Mouse (Mus musculus) hematopoietic stem cell, adult 5-6 weeks (primary cell): Measurements from ENCODE around the gene Unc45a. TPM values are rescaled to one million over a fixed set of nuclear protein-coding genes. Genes with fewer than 3 reads are reported as not detected.

Source experiments
- ATAC-seq, 2 experiments: fragments of 125-278 bp in 1 of 2; replicated peaks in 1 of 2; 2 replicates each; pipeline ENCODE4 v1.8.0; 2016 to 2017; ENCODE audit warnings: inconsistent platforms in 2 of 2, mild to moderate bottlenecking in 2 of 2, moderate number of reproducible peaks in 2 of 2, low read depth in 1 of 2, moderate TSS enrichment in 1 of 2; ENCODE audit not compliant: low FRiP score in 2 of 2, poor library complexity in 2 of 2, severe bottlenecking in 2 of 2, insufficient read depth in 1 of 2, low TSS enrichment in 1 of 2
- total RNA-seq: library from RNA; stranded (forward); fragments of 172-1452, 232-1000 nt; gene quantifications from 2 replicates; pipeline ENCODE4 v1.2.3, GENCODE M21; 2017

Gene Unc45a
- 14.4 and 24.5 TPM in 2 replicates for total RNA-seq

DNA sequence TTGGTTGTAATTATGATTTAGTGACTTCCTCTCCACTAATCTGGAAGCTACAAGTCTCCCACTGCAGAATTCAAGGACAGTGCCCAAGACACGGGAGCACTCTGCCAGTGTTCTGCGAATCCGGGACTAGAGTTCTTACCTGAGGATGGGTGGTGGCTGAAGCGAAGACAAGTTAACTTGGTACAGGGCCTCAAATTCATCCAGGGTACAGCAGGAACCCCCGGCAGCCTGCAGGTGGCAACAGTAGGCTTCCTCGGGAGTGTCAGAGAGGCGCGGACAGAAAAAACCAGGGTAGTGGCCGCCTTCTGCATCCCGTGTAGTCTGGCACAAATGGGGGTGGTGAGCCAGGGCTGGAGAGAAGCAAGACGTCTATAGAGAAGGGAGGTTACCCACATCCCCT, at the start of gene Unc45a:
Gene Unc45a, minus strand, starts transcription at position 213 of the 400 bp plus-strand sequence.
- peak; percentile 52 to 72 for ATAC-seq

DNA sequence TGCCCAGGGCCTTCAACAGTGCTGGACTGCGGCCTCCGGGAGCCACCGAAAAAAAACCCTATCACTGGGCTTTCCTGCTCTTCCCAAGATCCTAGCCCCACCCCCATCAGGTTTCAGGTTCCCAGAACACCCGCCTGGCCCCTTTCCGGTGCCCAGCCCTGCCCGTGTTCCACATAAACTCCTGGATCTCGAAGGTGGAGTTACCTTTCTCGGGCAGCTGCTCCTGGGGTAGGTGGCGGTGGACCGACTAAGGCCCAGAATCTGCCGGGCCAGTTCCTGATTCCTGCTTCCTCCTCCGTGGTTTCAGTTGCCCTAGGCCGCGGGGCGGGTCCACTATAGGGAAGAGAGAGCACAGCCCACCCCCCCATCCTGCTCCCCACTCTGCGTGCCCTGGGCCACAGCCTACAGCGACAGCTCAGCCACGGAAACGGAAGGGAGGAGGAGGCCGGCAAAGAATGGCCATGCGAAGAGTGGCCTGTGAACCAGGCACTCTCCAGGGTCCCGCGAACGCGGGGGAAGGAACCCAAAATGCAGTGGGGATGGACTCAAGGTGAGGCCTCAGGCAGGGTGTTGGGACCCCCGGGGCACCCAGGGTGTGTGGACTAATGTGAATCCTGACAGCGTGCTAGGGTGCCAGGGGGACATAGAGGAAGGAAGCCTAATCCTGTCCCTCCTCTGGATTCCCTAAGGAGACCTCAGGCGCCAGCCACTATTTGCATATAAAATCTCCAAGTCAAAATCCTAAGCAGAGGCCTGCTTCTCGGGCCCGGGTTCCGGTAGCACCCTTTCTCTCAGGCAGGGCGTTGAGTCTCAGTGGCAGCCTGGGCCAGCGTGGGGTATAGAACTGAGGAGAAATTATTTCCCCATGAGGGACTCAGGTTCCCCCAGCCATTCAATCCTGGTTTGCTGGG, 47.1 kb upstream of the Unc45a start, which contains the start of gene Fes:
Gene Fes, minus strand, starts transcription at position 314 of the 911 bp plus-strand sequence.
- peak; percentile 55 to 59 for ATAC-seq

DNA sequence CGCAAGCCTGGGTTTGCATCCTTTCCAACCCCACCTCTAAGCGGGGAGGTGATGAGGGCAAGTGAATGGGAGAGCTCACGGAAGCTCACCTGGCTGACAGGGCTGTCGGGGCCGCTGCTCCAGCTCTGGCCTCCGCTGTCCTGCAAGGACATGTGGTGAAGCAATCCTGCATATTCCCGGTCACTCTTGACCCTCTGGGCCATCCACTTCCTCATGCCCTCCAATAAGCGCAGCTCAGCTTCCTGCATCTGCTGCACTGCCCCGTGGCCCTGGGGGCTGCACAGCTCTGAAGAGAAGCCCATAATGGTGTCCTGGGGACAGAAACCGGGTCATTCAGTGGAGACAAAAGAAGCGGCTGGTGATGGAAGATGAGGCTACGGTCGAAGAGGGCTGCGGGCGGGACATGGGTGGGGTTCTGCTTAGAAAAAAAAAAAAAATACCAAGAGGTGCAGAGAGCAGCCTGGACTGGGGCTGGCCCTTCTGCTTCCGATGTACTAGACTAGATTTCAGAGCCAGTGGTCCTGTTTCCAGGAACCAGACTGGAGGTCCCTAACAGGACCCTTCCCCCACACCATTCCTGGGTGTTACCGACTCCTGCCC, 46.3 kb upstream of the Unc45a start:
- ATAC-seq, result 0 out of 4 replicates have a peak, but pooled peaks of 1 of the 2 experiments have one; percentile 2

DNA sequence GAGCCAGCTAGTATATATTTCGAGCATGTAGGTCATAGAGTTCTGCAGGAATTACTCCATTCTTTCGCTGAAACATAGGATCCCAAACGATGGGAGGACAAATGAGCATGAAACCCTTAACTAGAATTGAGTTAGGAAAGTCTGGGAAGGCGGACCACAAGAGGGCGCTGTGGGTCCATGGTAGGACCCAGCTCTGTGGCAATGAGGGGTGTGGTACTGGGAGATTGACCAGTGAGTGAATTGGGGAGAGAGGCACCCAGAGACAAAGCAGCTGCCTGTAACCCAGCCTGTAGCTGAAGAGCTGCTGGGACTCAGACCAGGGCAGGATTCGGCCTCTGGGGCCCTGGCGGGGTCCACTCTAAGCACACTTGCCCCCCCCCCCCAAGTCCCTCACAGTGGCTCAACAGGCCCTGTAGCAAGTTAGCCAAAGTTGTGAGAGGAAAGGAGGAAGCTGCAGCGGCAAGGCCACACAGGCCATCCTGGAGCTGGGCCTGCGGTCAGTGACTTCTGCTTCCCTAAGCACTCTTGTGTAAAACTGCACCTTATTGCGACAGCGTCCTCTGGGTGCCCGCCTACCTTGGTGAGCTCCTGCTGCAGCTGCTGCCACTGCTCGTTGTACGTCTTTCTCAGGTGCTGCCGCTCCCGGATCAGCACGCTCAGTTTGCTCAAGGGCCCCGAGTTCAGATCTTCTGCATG, 45.6 kb upstream of the Unc45a start:
- ATAC-seq, result peak; percentile 84 to 85

DNA sequence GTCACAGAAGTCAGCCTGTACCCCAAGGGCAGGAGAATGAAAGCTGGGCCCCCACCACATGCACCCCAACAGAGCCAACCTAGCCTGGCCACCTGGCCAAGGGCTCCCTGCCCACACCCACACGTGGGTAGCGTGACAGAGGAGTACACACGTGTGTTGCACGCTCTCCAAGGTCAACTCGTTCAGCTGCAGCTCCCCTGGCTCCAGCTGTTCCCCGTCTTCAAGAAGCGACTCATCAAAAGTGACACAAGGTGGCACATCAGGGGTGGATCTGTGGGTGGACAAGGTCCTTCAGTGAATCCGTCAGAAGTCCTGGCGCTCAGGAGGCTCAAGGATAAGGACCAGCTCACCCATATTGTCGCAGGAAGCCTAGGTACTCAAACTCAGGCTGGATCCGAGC, 42.1 kb upstream of the Unc45a start:
- no peak for ATAC-seq

DNA sequence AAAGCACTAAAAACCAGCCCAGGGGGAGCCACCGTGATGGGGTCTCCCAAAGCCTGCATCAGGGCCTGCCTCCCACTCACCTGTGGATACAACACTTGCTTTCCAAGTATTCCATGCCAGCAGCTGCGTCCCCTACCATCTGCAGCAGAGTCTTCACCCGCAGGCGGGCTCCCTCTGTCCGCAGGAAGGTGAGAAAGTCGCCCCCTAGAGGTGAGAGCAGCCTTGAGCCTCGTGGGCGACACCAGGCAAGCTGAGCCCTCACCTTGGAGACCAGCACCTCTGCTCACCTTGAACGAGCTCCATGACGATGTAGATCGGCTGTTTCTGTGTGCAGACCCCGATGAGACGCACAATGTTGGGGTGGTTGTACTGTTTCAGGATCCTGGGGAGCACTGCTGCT, 38.7 kb upstream of the Unc45a start:
- ATAC-seq, result peak in 1 of 2 experiments; percentile 46; a peak in 1 of 4 replicates

DNA sequence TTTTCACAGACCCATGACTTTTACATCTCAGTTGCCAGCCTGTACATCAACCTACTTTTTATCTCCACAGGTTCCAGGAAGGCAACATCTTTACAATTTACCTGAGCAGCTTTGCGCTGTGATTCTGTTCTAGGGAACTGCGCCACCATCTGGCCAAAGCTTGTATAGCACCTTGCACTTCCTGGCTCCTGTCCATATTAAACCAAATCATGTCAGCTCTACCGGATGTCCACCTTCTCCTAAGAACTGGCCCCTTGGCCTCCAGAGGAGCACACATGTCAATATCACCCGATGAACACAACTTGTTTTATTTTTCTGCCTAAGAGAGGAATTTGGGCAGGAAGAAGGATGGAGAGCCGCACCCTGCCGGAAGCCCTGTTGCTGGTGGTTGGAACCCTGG, 36.7 kb upstream of the Unc45a start:
- ATAC-seq, result no peak; a peak in 1 of 4 replicates

DNA sequence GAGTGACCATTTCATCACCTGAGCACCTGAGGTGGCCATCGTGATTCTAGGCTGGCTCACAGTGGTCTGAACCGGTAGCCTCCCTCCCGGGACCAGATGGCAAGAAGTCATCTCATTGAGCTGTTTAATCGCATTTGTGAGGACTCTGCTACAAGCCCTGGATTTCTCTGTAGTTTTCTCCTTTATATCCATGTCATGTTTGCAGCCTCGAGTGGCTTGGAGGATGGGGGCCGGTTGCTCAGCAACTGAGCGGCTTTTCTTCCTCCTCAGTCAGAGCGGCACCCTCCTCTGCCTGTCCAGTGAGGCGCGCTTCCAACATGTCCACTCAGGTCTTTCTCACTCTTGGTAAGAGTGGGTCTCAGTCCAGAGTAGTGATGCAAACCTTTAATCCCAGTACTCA, 35.4 kb upstream of the Unc45a start:
- no peak for ATAC-seq

DNA sequence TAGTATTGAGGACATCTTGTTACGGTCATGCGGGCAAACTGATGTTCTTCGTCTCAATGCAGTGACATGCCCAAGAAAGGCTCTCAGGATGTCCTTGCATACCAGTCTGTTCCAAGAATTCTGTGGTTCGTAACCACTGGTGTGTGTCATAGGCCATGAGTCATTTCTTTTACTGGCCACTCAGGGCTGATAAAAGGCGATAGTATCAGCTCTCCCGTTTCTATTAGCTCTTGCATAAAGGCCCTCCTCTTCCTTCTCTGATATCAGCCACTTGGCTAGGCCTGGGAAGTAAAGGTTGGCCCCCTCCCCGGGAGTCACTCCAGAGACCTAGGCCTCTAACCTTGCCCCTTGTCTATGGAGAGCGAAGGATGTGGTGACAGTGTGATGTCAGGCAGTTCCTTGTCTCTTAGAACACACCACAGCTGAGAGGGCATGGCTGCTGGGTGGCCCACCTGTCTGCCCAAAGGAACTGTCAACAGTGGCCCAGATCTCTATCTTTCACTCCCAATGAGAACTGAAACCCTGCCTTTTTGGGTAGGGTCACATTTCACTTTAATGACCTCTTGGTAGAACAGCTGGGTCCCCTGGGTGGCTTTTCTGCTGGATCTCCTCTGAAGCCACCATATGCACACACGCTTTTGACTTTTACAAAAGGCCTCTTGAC, 34.7 kb upstream of the Unc45a start:
- peak in 1 of 2 experiments; percentile 8; a peak in 1 of 4 replicates for ATAC-seq

DNA sequence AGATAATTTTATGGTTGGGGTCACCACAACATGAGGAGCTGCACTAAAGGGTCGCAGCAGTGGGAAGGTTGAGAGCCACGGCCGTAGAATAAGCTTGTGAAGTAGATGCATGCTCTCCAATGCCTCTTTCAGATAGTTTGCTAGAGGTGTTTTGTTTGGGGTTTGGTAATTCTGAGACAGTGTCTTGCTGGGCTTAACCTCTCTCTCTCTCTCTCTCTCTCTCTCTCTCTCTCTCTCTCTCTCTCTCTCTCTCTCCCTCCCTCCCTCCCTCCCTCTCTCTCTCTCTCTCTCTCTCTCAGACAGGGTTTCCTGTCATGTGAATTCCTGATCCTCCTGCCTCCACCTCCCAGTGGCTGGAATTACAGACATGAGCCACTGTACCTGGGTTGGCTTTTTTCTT, 33.9 kb upstream of the Unc45a start:
- ATAC-seq, result no peak

DNA sequence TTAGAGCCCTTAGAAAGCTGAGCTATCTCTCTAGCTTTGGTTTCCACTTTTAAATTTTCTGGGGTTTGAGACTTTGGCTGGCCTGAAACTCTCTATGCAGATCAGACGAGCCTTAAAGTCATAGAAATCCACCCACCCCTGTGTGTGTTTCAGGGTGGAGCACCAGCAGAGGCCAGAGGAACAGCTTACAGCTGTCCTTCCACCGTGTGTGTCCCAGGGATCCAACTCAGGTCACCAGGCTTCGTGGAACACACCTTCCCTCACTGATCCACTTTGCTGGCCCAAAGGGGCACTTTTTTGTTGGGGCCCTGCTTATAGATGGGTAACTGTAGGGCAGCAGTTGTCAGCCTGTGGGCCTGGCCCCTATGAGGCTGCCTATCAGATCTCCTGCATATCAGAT, 33.5 kb upstream of the Unc45a start:
- ATAC-seq, result no peak

DNA sequence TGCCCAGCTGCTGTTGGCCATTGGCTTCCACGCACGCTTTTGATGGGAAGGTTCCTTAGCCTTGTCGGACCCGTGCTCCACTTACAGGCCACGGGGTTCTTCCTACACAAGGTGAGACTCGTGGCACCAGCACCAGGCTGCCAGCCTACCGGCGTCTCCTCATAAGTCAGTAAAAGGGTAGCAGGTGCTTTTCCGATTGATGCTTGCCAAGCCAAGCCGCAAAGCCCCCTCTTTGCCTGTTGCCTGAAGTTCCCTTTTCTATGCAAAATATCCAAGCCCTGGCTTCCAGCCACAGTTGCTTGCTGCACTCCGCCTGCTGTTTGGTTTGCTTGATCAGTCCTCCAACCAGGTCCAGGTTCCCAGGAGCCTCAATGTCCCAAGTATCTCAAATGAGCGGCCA, 33.0 kb upstream of the Unc45a start:
- peak; percentile 52 to 57 for ATAC-seq

DNA sequence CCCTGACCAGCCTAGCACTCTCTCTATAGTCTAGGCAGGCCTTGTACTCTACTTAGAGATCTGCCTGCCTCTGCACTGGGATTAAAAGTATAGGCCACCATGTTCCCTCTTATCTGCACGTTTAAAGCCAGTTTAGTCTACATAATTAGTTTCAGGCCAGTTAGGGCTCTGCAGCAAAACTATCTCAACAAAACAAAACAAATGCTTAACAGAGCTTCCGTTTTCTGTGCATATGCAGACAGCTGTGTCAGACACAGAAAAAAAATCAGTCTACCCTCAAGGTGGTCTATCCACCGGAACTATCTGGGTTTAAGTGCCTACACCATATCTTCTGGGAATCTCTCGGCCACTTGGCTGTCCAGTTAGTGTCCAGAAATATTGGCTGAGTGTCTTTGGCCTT, 32.5 kb upstream of the Unc45a start:
- ATAC-seq, result no peak

DNA sequence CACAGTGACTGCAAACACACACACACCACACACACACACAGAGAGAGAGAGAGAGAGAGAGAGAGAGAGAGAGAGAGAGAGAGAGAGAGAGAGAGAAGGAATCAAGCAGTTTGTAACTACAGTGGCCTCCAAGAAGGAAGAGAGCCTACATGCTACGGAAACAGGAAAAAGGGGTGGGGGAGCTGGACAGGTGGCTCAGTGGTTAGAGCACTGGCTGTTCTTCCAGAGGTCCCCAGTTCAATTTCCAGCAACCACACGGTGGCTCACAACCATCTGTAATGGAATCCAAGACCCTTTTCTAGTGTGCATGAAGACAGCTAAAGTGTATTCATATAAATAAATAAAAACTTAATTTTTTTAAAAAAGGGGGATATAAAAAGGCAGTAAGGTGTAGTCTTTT, 31.9 kb upstream of the Unc45a start:
- ATAC-seq, result no peak

DNA sequence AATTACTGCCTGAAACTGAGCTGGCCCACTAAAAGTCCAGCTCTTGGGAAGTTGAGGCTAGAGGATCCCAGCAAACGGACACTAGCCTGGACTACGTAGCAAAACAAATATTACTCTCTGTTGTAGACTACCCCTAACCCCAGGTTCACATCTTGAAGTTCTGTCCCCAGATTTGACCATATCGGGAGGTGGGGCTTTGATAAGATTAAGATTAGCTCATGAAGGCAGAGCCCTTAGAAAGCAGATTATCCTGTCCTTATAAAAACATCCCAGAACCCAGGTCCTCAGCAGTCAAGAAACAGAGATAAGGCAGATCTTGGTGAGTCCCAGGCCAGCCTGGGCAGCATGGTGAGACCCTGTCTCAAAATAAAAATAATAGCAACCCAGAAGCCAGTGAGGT, 31.4 kb upstream of the Unc45a start:
- ATAC-seq, result no peak

DNA sequence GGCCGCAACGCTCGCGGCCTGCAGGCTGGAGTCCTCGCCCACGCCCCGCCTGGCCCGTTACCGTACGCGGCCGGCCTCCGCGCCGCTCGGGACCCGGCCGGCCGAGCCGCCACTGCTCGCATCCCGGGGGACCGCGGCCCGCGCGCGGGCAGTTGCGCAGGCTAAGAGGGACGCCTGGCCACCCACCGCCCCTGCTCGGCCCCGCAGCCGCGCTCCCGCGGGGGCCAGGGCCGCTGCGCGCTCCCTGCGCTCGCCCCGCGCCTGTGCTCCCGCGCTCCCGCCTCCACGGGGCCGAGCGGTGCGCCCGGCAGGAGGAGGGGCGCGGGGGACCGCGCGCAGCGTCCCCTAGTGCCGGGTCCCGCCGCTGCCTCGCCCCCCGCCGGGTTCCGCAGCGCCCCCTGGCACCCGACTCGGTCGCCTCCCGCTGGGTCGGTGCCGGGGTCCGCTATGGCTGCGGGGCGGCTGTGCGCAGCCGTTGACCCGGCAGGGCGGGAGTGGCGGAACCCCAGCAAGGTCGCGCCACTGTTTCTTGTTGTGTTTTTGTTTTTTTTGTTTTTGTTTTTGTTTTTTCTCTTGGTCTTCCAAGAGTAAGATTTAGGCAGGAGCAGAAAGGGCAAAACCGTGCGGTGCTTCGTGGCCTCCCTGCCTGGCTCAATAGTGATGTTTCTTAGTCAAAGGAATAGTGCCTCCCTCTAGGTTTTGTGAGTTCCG, 30.4 kb upstream of the Unc45a start, which contains the start of gene Man2a2:
Gene Man2a2, minus strand, starts transcription at position 335 of the 711 bp plus-strand sequence.
- ATAC-seq, result 0 out of 4 replicates have a peak, but pooled peaks of 1 of the 2 experiments have one; percentile 25

DNA sequence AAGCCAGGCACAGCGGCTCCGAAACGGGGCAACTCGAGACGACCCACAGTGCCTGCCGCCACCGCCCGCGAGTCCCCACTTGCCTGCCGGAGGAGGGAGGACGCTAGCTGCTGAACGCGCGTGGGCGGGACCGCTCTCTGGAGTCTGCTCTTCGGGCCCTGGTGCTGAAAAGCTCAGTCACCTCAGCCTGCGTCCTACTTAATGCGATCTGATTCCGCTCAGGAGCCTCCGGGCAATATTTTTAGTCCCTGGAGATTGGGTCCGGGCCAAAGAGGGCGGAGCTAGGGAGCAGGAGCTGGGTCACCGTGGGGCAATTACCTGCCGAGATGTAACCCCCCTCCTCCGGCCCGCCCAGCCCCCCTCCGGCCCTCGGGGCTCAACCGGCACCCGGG, 29.8 kb upstream of the Unc45a start:
- peak; percentile 25 to 27; a peak in 2 of 4 replicates for ATAC-seq
